Mouse (Mus musculus) CH12F3 (cell line): ENCODE results near the gene Card19.

Experiments
- in situ Hi-C: fragments of 300-500 bp; cut with MboI; formaldehyde crosslinking; loops from 2 replicates; pipeline ENCODE4 v1.14.3; 2020; ENCODE audit warnings: low sequenced_read_pairs

Gene Card19

DNA sequence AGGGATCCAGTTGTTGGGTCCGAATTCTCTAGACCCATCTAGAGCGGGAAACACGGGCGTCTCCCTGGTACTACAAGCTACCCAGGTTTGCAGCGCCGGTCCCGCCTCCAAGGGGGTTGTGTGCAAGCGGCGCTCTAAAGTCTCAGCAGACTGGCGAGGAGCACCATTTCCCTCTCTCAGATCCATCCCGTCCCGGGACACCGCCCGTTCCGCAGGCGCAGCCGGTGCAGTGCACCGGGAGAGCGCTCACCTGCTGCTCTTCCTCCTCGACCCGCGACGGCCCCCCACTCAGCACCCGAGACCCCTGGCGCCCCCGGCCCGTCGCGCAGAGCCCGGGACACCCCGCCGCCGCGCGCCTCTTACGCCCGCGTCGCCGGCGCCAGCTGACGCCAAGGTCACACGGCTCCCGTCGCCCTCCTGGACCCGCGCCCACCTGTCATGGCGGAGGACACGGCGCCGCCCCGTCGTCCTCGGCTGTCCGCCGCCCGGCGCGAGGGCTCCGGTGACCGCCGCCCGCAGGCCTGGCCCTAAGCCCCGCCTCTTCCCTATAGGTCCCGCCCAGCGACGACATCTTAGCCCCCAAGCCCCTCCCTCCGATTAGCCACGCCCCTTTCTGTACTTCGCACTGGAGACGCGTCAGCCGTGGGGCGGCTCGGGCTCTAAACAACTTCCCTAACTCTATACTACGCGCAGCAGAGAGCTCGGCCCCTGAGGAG, at the start of gene Card19:
TSS of gene Card19 (minus strand) at position 534 of the 716 bp plus-strand sequence.
- in situ Hi-C loops = no loop called here

DNA sequence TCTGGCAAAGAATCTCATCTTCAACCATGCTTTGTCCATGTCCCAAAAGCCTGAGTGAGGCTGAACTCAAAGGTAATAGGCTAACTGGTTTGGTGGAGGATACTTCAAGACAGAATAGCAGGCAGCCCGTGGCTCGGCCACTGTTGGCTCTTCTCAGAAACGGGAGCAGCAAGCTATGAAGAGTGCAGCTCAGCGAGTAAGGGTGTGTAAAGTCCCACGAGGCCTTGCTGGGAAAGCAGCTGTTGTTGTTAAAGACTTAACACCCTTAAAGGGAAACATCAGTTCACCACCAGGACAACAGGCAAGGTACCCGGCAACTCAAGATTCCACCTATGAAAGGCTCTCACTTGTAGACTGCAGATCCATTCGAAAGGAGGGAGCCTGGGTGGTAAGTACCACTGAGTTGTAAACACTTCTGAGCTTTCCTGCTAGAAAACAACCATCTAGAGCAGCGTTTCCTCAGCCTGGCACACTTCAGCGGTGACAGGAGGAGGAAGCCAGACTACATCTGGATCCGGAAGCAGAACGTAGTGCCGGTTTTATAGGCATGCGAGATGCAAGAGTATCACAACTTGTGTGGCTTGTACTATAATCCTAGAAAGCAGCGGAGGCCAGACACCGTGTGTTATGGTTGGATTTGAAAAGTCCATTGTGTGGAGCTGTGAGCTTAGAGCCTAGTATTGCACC, 44.3 kb upstream of the Card19 start:
- in situ Hi-C loops = no loop called here

GRCm38 (mm10) chr13:49257819-49258313, 42.0 kb upstream of the Card19 start:
- in situ Hi-C loops = no loop called here

DNA sequence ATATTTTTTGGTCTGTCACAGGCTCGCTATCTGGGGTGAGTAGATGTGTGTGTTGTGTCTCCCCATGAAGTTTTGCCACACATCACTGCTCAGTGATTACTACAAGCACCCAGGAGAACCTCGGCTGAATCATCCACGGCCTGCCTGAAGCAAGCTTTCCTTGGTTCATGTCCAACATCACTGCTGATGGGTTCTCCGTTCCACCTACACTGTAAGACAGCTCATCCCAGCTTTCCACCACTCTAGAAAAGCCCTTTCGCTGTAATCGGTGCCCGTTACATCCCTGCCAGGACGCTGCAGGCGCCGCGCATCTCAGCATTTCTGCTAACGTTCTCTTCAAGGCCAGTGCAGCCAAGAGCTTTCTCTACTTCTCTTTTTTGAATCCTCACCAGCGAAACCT, 36.9 kb upstream of the Card19 start:
- in situ Hi-C loops = no loop called here

DNA sequence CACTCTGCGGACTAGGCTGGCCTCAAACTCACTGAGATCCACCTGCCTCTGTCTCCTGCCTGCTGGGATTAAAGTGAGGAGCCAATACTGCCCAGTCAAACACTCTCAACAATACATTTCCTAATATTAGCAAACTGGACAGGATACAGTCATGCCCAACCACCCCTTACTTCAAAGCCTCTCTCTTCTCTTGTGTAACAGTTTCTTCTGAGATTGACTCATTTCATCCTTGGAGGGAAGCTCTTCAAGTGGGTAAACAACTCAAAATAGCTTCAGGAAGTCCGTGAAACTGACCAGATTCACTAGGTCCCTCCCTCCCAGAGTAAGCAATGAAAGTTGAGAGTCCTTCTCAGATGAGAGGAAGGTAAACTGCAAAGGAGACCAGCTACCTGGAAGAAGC, 36.3 kb upstream of the Card19 start:
- in situ Hi-C loops = no loop called here

- in situ Hi-C loops = no loop called here
These were observed 35.1 kb upstream of the Card19 start for GRCm38 (mm10) chr13:49250716-49251517.

- in situ Hi-C loops = no loop called here
These were observed 33.8 kb upstream of the Card19 start for GRCm38 (mm10) chr13:49249634-49250033.

- in situ Hi-C loops = no loop called here
These were observed 33.1 kb upstream of the Card19 start for GRCm38 (mm10) chr13:49248923-49249322.

DNA sequence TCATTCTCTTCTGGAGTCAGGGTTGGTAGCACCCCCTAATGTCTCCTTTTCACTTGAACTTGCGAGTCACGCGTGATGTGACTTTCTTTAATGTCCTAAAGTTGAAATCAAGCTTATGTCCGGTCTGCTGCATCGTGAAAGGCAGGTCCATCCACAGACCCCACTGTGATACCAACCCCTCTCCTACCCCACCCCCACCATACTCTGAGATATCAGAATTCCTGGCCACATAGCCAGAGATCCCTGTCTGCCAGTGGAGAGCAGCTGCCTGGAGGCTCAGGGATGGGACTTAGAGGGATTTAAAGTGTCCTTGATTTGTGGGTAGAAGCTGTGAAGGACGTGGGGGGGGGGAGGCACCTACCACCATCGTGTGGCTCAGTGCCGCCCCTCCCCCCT, 32.6 kb upstream of the Card19 start, which contains the start of gene Susd3:
TSS of gene Susd3 (minus strand) at position 240 of the 396 bp plus-strand sequence.
- in situ Hi-C loops = no loop called here

GRCm38 (mm10) chr13:49247740-49248466, 32.1 kb upstream of the Card19 start:
- in situ Hi-C loops = no loop called here

DNA sequence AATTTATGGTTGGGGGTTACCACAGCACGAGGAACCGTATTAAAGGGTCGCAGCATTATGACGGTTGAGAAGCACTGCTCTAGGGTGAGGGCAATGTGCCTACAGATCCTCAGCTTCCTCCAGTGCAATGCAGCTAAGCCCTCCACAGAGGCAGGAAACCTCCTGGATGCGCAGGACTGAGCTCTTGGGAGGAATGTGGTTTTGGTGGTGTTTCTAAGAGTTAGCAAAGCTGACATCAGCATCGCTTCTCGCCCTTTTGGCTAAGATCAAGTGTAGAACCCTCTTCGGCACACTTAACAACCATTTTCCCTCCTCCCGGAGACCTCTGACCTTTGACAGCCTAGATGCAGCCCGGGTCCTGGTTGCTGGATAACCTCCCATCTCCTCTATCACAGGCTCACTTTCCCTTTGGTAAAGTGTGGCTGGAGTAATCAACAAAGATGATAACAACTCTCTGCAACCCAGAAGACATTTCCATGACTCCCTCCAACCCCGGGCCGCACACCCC, 31.4 kb upstream of the Card19 start:
- in situ Hi-C loops = no loop called here

GRCm38 (mm10) chr13:49246626-49247025, 30.8 kb upstream of the Card19 start:
- in situ Hi-C loops = no loop called here

DNA sequence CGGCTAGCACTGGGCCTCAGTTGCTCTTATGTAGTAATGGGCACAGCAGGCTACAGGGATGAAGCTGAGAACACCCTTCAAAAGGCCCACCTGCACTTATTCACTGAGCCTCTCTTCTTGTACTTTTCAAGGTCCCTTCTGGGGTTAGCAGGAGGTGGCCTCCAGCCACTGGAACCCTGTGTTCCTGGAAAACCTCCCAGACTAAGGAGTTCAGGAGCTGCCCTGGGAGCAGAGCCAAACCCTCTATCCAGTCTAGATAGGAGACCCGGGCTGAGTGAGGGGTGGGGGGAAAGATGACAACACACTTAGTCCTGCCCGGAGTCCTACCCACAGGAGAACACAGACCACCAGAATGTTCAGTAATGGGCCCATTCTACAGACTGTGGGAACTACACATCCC, 30.2 kb upstream of the Card19 start:
- in situ Hi-C loops = no loop called here

GRCm38 (mm10) chr13:49245251-49245650, 29.4 kb upstream of the Card19 start:
- in situ Hi-C loops = no loop called here

GRCm38 (mm10) chr13:49243492-49243891, 27.7 kb upstream of the Card19 start:
- in situ Hi-C loops = no loop called here

DNA sequence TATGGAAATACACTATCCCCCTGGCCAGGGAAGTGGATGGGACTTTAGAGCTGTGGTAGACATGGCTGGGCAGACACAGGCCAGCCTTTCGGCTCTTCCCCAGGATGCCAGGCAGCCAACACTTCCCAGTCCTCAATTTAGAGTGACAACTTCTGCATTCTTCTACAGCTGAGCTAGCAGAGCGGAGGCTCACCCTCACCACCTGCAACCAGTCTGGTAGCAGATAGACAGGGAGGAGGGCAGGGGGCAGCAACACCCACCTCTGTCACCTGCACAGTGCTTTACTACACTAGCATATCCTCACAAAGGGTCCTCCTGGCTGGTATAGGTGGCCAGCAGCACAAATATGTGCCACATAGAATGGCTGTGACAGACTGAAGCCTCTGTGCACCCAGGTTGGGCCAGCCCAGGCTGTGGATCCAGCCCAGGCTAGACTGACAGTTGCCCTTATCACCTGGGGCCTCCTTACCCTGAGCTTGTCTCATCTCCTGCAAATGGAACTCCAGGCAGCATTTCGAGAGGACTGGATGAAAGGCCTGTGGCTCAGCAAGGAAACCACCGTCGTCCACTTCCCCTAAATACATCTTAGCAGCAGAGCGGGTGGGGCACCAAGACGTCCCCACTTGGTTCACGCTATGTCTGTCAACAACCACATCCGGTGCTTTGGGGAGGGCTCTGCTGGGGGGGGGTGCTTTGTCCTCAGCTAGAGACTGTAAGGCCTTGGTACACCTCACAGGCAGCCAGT, 26.7 kb upstream of the Card19 start:
- in situ Hi-C loops = no loop called here

DNA sequence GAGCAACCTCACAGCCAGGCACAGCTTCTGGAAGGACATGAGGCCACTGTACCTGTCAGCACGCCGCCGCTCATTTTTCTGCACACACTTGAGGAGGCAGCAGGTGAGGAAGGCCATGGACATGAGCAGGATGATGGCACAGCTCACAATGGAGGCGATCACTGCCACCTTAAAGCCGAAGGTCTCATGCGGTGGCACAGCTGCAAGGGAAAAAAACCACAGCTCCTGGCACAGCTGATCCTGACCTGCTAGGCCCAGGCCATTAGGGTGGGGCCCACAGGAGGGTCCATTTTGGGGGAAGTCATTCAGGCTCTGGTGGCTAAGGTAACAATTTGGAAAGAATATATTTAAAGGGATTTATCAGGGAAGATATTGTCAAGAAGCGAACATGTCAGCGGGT, 22.9 kb upstream of the Card19 start:
- in situ Hi-C loops = no loop called here

DNA sequence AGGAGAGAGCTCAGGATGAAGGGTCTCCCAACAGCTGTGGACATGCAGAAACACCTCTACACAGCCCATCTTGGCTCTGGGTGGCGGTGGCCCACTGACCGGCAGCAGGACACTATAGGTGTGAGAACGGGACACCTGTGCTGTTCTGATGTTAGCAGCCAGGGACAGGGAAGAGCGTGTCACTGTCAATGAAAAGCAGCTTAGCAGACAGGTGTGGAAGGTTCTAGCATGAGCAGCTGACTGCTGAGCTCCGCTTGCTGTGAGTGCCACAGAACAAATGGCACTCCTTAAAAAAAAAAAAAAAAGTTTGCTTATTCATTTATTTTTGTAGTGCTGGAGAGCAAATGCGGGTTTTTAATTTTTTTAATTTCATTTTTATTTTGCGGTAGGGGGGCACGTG, 21.8 kb upstream of the Card19 start:
- in situ Hi-C loops = no loop called here

DNA sequence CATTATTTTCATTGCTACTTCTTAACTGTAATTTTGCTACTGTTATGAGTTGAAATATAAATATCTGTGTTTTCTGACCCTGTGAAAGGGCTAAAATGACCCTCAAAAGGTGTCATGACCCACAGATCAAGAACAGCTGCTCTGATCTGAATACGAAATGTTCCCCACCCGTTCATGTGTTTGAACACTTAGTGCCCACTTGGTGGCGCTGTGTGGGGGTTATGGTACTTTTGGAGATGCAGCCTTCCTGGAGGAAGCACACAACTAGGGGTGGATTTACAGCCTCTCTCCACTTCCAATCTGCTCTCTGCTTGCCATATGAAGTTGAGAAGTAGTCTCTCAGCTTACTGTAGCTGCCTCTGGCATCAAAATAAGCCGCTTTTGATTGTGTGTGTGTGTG, 18.9 kb upstream of the Card19 start:
- in situ Hi-C loops = no loop called here
